Mouse (Mus musculus): Measurements from ENCODE around the gene Fbxo7.

DNA sequence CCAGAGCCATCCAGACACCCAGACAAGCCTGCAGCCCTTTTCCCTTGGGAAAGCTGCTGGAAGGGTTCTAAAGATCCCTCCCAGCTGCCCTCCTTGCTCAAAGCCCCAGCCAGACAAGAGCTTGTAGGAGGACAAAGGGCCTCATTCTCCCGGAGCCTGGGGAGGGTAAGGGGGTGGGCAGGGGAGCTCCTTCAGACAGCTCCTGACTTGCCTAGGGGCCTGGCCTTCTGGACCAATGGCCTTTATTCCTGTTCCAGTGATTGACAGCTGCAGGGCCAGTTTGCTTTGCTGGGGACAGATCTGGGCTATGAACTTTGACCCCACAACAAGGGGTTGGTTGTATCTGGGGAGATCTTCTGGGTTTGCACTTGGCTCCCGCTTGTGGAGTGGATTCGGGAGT is 47.6 kb downstream of the Fbxo7 start:
- TF ChIP-seq POLR2A (IDR thresholded peaks at IDR 0.05; ENCODE audit: control insufficient read depth, low read depth, low read length) (no peak), CTCF (IDR thresholded peaks at IDR 0.05; ENCODE audit: control insufficient read depth, insufficient read depth, insufficient replicate concordance, low read depth, low read length) (no peak)

Data from testis, adult 2 months (tissue).